Mouse (Mus musculus): ENCODE results near the gene Cep295. TPM values are rescaled to one million over a fixed set of nuclear protein-coding genes. Genes with fewer than 3 reads are reported as not detected.

Cep295 gene
- polyA plus RNA-seq, 1 experiment from 2014 or later = 18.9 TPM

- no peak overlapping the region for H3K4me3 ChIP-seq (ENCODE audit: low read length)
- no peak overlapping the region for H3K27ac ChIP-seq (ENCODE audit: low read length)
- WGBS = 90% methylated on average over 3 of the region's 3 CpGs
- H3K9ac ChIP-seq (ENCODE audit: low read length) = no peak overlapping the region
- H3K36me3 ChIP-seq (ENCODE audit: control insufficient read depth, insufficient read depth, low read length) = peaks cover 24% of the 10 kb centered on the region
- ATAC-seq (ENCODE audit: low read depth) = no peak
- H3K27me3 ChIP-seq (ENCODE audit: control insufficient read depth, insufficient read depth, low read depth, low read length) = no peaks in the 10 kb centered on the region
- H3K9me3 ChIP-seq (ENCODE audit: control insufficient read depth, low read length) = no peaks in the 10 kb centered on the region
- H3K4me2 ChIP-seq (ENCODE audit: low read depth, low read length) = no peak overlapping the region
- H3K4me1 ChIP-seq (replicated peaks; ENCODE audit: control insufficient read depth, insufficient read depth, low read length) = peaks cover 16% of the 10 kb centered on the region
These were observed 79.2 kb downstream of the Cep295 start for GRCm38 (mm10) chr9:15278343-15278742.

DNA sequence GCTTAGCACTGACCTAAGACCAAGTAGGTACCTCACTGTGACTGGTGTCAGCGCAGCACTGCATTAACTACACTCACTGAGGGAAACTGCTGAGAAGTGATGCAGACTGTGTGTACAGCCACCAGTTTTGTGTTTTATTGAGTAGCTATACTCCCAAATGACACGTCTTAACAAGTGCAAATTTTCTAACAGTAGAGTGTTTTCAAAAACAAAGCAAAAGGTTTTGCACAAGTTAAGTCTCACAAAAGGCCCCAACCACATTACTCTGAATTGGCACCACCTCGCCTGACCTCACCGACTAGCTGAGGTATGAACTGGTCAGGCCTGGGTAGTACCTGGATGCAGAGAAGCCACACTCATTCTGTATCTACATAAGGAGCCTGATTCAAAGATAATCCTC, 80.7 kb downstream of the Cep295 start:
- Histone ChIP-seq H3K9me3 (ENCODE audit: control insufficient read depth, low read length) (no peaks in the 10 kb centered on the region), H3K4me3 (ENCODE audit: low read length) (no peak overlapping the region), H3K9ac (ENCODE audit: low read length) (no peak overlapping the region), H3K36me3 (ENCODE audit: control insufficient read depth, insufficient read depth, low read length) (peaks cover 37% of the 10 kb centered on the region), H3K4me1 (replicated peaks; ENCODE audit: control insufficient read depth, insufficient read depth, low read length) (peaks cover 16% of the 10 kb centered on the region), H3K4me2 (ENCODE audit: low read depth, low read length) (no peak overlapping the region), H3K27me3 (ENCODE audit: control insufficient read depth, insufficient read depth, low read depth, low read length) (no peaks in the 10 kb centered on the region), H3K27ac (ENCODE audit: low read length) (no peak overlapping the region)
- ATAC-seq (ENCODE audit: low read depth) = no peak
- WGBS = 91% methylated on average over 4 of the region's 4 CpGs

GRCm38 (mm10) chr9:15273981-15274380, 83.6 kb downstream of the Cep295 start:
- Histone ChIP-seq H3K4me1 (replicated peaks; ENCODE audit: control insufficient read depth, insufficient read depth, low read length) (peaks cover 9% of the 10 kb centered on the region), H3K36me3 (ENCODE audit: control insufficient read depth, insufficient read depth, low read length) (peaks cover 48% of the 10 kb centered on the region), H3K27ac (ENCODE audit: low read length) (no peak overlapping the region), H3K9ac (ENCODE audit: low read length) (no peak overlapping the region), H3K27me3 (ENCODE audit: control insufficient read depth, insufficient read depth, low read depth, low read length) (no peaks in the 10 kb centered on the region), H3K4me3 (ENCODE audit: low read length) (no peak overlapping the region), H3K4me2 (ENCODE audit: low read depth, low read length) (no peak overlapping the region), H3K9me3 (ENCODE audit: control insufficient read depth, low read length) (no peaks in the 10 kb centered on the region)
- no peak for ATAC-seq (ENCODE audit: low read depth)
- WGBS = 90% methylated on average over 2 of the region's 2 CpGs

Small RNA genes within 50 kb of the gene (microRNA-seq; reads per million reads assigned to microRNA genes)
- gene Gm49349 = not detected
- not detected for gene mmu-mir-7650

Other genes starting within 250 kb of the Cep295 start
- gene Hephl1, start 245.7 kb downstream of the Cep295 start, polyA plus RNA-seq (2015; fragmentation: Nextera tagmentation; extraction: Ambion mirVana) = not detected in 2 replicates
- 0.84 and 1.1 TPM in 2 replicates for gene Vstm5, start 118.7 kb downstream of the Cep295 start, polyA plus RNA-seq (2015; fragmentation: Nextera tagmentation; extraction: Ambion mirVana)
- gene Med17, start 77.9 kb downstream of the Cep295 start, polyA plus RNA-seq (2015; fragmentation: Nextera tagmentation; extraction: Ambion mirVana) = 30.9 and 34.4 TPM in 2 replicates
- 58.3 and 67.0 TPM in 2 replicates for gene Taf1d, start 51.6 kb downstream of the Cep295 start, polyA plus RNA-seq (2015; fragmentation: Nextera tagmentation; extraction: Ambion mirVana)
- gene 4931406C07Rik, start 51.3 kb downstream of the Cep295 start, polyA plus RNA-seq (2015; fragmentation: Nextera tagmentation; extraction: Ambion mirVana) = 8.5 and 10.5 TPM in 2 replicates
- gene Smco4, start 135.6 kb upstream of the Cep295 start, polyA plus RNA-seq (2015; fragmentation: Nextera tagmentation; extraction: Ambion mirVana) = 3.2 and 3.4 TPM in 2 replicates

Data from lung, embryonic 16.5 days (tissue).